Mouse (Mus musculus) heart, adult 9 months (tissue): ENCODE measurements around the gene Galnt2.

Experiments used
- DNase-seq, 2 experiments: peaks; one replicate each; pipeline ENCODE4 v3.0.0; 2022; ENCODE audit warnings: low spot score in 2 of 2

Gene Galnt2

GRCm38 (mm10) chr8:124291693-124292092 is 60.5 kb downstream of the Galnt2 start:
- DNase-seq, result no peak

GRCm38 (mm10) chr8:124292965-124293364 is 61.8 kb downstream of the Galnt2 start:
- no peak for DNase-seq

GRCm38 (mm10) chr8:124294425-124294824 is 63.2 kb downstream of the Galnt2 start:
- no peak for DNase-seq

- no peak for DNase-seq
Observed at GRCm38 (mm10) chr8:124294900-124295299, 63.7 kb downstream of the Galnt2 start.

- no peak for DNase-seq
Observed at GRCm38 (mm10) chr8:124295357-124295756, 64.2 kb downstream of the Galnt2 start.

- no peak for DNase-seq
Observed at GRCm38 (mm10) chr8:124301512-124301911, 70.3 kb downstream of the Galnt2 start.

- DNase-seq, result no peak
Observed at GRCm38 (mm10) chr8:124301935-124302555, 70.9 kb downstream of the Galnt2 start.

- DNase-seq, result no peak
Observed at GRCm38 (mm10) chr8:124303211-124303902, 72.2 kb downstream of the Galnt2 start.

- DNase-seq, result no peak
Observed at GRCm38 (mm10) chr8:124304141-124304540, 73.0 kb downstream of the Galnt2 start.

- DNase-seq, result no peak
Observed at GRCm38 (mm10) chr8:124306574-124306973, 75.4 kb downstream of the Galnt2 start.

- DNase-seq, result no peak
Observed at GRCm38 (mm10) chr8:124307700-124308099, 76.5 kb downstream of the Galnt2 start.

- no peak for DNase-seq
Observed at GRCm38 (mm10) chr8:124310509-124310908, 79.3 kb downstream of the Galnt2 start.

GRCm38 (mm10) chr8:124311111-124311510 is 79.9 kb downstream of the Galnt2 start:
- DNase-seq, result no peak

- DNase-seq, result no peak
Observed at GRCm38 (mm10) chr8:124311723-124312122, 80.5 kb downstream of the Galnt2 start.

GRCm38 (mm10) chr8:124312228-124312627 is 81.0 kb downstream of the Galnt2 start:
- DNase-seq, result no peak

GRCm38 (mm10) chr8:124314803-124315202 is 83.6 kb downstream of the Galnt2 start:
- no peak for DNase-seq

- DNase-seq, result peak; percentile 80 to 82
Observed at GRCm38 (mm10) chr8:124316466-124317136, 85.4 kb downstream of the Galnt2 start.

- peak; percentile 61 to 62 for DNase-seq
Observed at GRCm38 (mm10) chr8:124317191-124317682, 86.0 kb downstream of the Galnt2 start.

GRCm38 (mm10) chr8:124317821-124318220 is 86.6 kb downstream of the Galnt2 start:
- DNase-seq, result no peak

GRCm38 (mm10) chr8:124318612-124319315 is 87.6 kb downstream of the Galnt2 start:
- peak; percentile 75 to 84 for DNase-seq

- DNase-seq, result no peak
Observed at GRCm38 (mm10) chr8:124319316-124319652, 88.1 kb downstream of the Galnt2 start.

- no peak for DNase-seq
Observed at GRCm38 (mm10) chr8:124321227-124321840, 90.1 kb downstream of the Galnt2 start.
